Mouse (Mus musculus) midbrain, embryonic 14.5 days (tissue): ENCODE measurements at regions not wholly inside any gene's neighbourhood (a gene's known extent, or its start where the extent isn't known, plus 50 kb on each side); places are given as distances from the start of the nearest gene placed in this dataset.

Source experiments
- ATAC-seq: fragments of 200-750 bp; cut with Nextera tagmentation; 2 replicates; pipeline ENCODE4 v1.8.0; 2017; ENCODE audit warnings: moderate number of reproducible peaks, moderate library complexity; ENCODE audit not compliant: low FRiP score, low TSS enrichment
- DNase-seq: peaks from one replicate; pipeline ENCODE4 v3.0.0-alpha.2; 2015
- H3K27ac ChIP-seq: fragments of 300-500 bp; sonication (generic); replicated peaks from 2 replicates; pipeline ENCODE4 v1.5.1; 2014; ENCODE audit warnings: mild to moderate bottlenecking, low read depth, low read length, moderate library complexity
- H3K27me3 ChIP-seq: fragments of 300-500 bp; sonication (generic); 2 replicates; pipeline ENCODE4 v1.6.1; 2014; ENCODE audit warnings: low read length, control low read depth, mixed read lengths; ENCODE audit not compliant: control insufficient read depth, insufficient read depth
- H3K36me3 ChIP-seq: fragments of 300-500 bp; sonication (generic); 2 replicates; pipeline ENCODE4 v1.6.1; 2014; ENCODE audit warnings: low read length, control low read depth; ENCODE audit not compliant: control insufficient read depth, insufficient read depth
- H3K4me1 ChIP-seq: fragments of 300-500 bp; sonication (generic); 2 replicates; pipeline ENCODE4 v1.6.1; 2014; ENCODE audit warnings: mild to moderate bottlenecking, antibody characterized with exemption, low read length, control low read depth; ENCODE audit not compliant: control insufficient read depth, insufficient read depth
- H3K4me2 ChIP-seq: fragments of 300-500 bp; sonication (generic); 2 replicates; pipeline ENCODE4 v1.6.1; 2014; ENCODE audit warnings: mild to moderate bottlenecking, low read length, moderate library complexity
- H3K4me3 ChIP-seq: fragments of 300-500 bp; sonication (generic); replicated peaks from 2 replicates; pipeline ENCODE4 v1.5.1; 2014; ENCODE audit warnings: low read depth, low read length
- H3K9ac ChIP-seq: fragments of 300-500 bp; sonication (generic); replicated peaks from 2 replicates; pipeline ENCODE4 v1.6.1; 2014; ENCODE audit warnings: mild to moderate bottlenecking, low read length, moderate library complexity
- H3K9me3 ChIP-seq: fragments of 300-500 bp; sonication (generic); 2 replicates; pipeline ENCODE4 v1.6.1; 2016; ENCODE audit warnings: low read length, control low read depth, mixed read lengths; ENCODE audit not compliant: control insufficient read depth
- WGBS: fragments of 180-500 bp; shearing (Covaris S2); extraction: QIAGEN DNeasy Blood & Tissue Kit; methylation state at CpG from one replicate; pipeline ENCODE4 v1.1.7; 2014; 5-methylcytosine and 5-hydroxymethylcytosine counted together

- no peak overlapping the region for H3K4me2 ChIP-seq
- no peak overlapping the region for H3K27ac ChIP-seq
- H3K4me3 ChIP-seq, result no peak overlapping the region
- H3K9ac ChIP-seq, result no peak overlapping the region
- H3K36me3 ChIP-seq, result no peaks in the 10 kb centered on the region
- ATAC-seq, result no peak
- DNase-seq, result peak; percentile 39
- H3K27me3 ChIP-seq, result no peaks in the 10 kb centered on the region
- H3K4me1 ChIP-seq, result no peaks in the 10 kb centered on the region
- WGBS, result 86% methylated on average over 3 of the region's 3 CpGs
- H3K9me3 ChIP-seq, result no peaks in the 10 kb centered on the region
Measured at GRCm38 (mm10) chr3:15154153-15154552, 177.9 kb downstream of the Gm9733 start.

- no peaks in the 10 kb centered on the region for H3K36me3 ChIP-seq
- H3K9me3 ChIP-seq, result no peaks in the 10 kb centered on the region
- H3K4me3 ChIP-seq, result no peak overlapping the region
- ATAC-seq (no peak), DNase-seq (no peak)
- no peak overlapping the region for H3K9ac ChIP-seq
- no peaks in the 10 kb centered on the region for H3K27me3 ChIP-seq
- H3K4me2 ChIP-seq, result no peak overlapping the region
- 72% methylated on average over 4 of the region's 4 CpGs for WGBS
- H3K4me1 ChIP-seq, result no peaks in the 10 kb centered on the region
- H3K27ac ChIP-seq, result no peak overlapping the region
Measured at GRCm38 (mm10) chr3:15156681-15157080, 175.4 kb downstream of the Gm9733 start.

GRCm38 (mm10) chr3:15157842-15158241, 174.3 kb downstream of the Gm9733 start:
- no peaks in the 10 kb centered on the region for H3K4me1 ChIP-seq
- H3K4me3 ChIP-seq, result no peak overlapping the region
- H3K36me3 ChIP-seq, result no peaks in the 10 kb centered on the region
- H3K4me2 ChIP-seq, result no peak overlapping the region
- H3K9me3 ChIP-seq, result no peaks in the 10 kb centered on the region
- WGBS, result 96% methylated on average over 1 of the region's 1 CpGs
- no peak overlapping the region for H3K27ac ChIP-seq
- H3K9ac ChIP-seq, result no peak overlapping the region
- ATAC-seq (no peak), DNase-seq (no peak)
- no peaks in the 10 kb centered on the region for H3K27me3 ChIP-seq

- ATAC-seq (no peak), DNase-seq (no peak)
- H3K36me3 ChIP-seq, result no peaks in the 10 kb centered on the region
- H3K4me2 ChIP-seq, result no peak overlapping the region
- no peaks in the 10 kb centered on the region for H3K4me1 ChIP-seq
- no peak overlapping the region for H3K4me3 ChIP-seq
- WGBS, result 88% methylated on average over 8 of the region's 8 CpGs
- H3K27me3 ChIP-seq, result no peaks in the 10 kb centered on the region
- no peaks in the 10 kb centered on the region for H3K9me3 ChIP-seq
- H3K27ac ChIP-seq, result no peak overlapping the region
- no peak overlapping the region for H3K9ac ChIP-seq
Measured at GRCm38 (mm10) chr3:15158926-15159325, 173.2 kb downstream of the Gm9733 start.

- Histone ChIP-seq H3K9ac (no peak overlapping the region), H3K4me2 (no peak overlapping the region), H3K36me3 (no peaks in the 10 kb centered on the region), H3K27ac (no peak overlapping the region), H3K9me3 (no peaks in the 10 kb centered on the region), H3K4me1 (no peaks in the 10 kb centered on the region), H3K27me3 (no peaks in the 10 kb centered on the region), H3K4me3 (no peak overlapping the region)
- DNase-seq (no peak), ATAC-seq (no peak)
- WGBS, result 92% methylated on average over 8 of the region's 8 CpGs
Measured at GRCm38 (mm10) chr3:15159965-15160714, 172.0 kb downstream of the Gm9733 start.

- Histone ChIP-seq H3K4me1 (no peaks in the 10 kb centered on the region), H3K27ac (no peak overlapping the region), H3K9me3 (no peaks in the 10 kb centered on the region), H3K36me3 (no peaks in the 10 kb centered on the region), H3K27me3 (no peaks in the 10 kb centered on the region), H3K9ac (no peak overlapping the region), H3K4me2 (no peak overlapping the region), H3K4me3 (no peak overlapping the region)
- WGBS, result 68% methylated on average over 2 of the region's 2 CpGs
- no peak for ATAC-seq
- DNase-seq, result no peak
Measured at GRCm38 (mm10) chr3:15175811-15176210, 156.3 kb downstream of the Gm9733 start.

- no peak overlapping the region for H3K4me3 ChIP-seq
- no peaks in the 10 kb centered on the region for H3K4me1 ChIP-seq
- no peaks in the 10 kb centered on the region for H3K36me3 ChIP-seq
- WGBS, result 89% methylated on average over 6 of the region's 6 CpGs
- H3K27me3 ChIP-seq, result no peaks in the 10 kb centered on the region
- H3K27ac ChIP-seq, result no peak overlapping the region
- H3K4me2 ChIP-seq, result no peak overlapping the region
- ATAC-seq (no peak), DNase-seq (no peak)
- no peak overlapping the region for H3K9ac ChIP-seq
- H3K9me3 ChIP-seq, result no peaks in the 10 kb centered on the region
Measured at GRCm38 (mm10) chr3:15179079-15179812, 152.9 kb downstream of the Gm9733 start.

GRCm38 (mm10) chr3:15181111-15181510, 151.0 kb downstream of the Gm9733 start:
- H3K36me3 ChIP-seq, result no peaks in the 10 kb centered on the region
- H3K4me1 ChIP-seq, result no peaks in the 10 kb centered on the region
- no peak overlapping the region for H3K9ac ChIP-seq
- ATAC-seq (no peak), DNase-seq (no peak)
- 92% methylated on average over 5 of the region's 5 CpGs for WGBS
- H3K9me3 ChIP-seq, result no peaks in the 10 kb centered on the region
- no peak overlapping the region for H3K4me2 ChIP-seq
- H3K27me3 ChIP-seq, result no peaks in the 10 kb centered on the region
- no peak overlapping the region for H3K4me3 ChIP-seq
- H3K27ac ChIP-seq, result no peak overlapping the region

- no peaks in the 10 kb centered on the region for H3K36me3 ChIP-seq
- no peaks in the 10 kb centered on the region for H3K9me3 ChIP-seq
- H3K27me3 ChIP-seq, result no peaks in the 10 kb centered on the region
- no peak for DNase-seq
- no peak overlapping the region for H3K27ac ChIP-seq
- 88% methylated on average over 3 of the region's 3 CpGs for WGBS
- H3K9ac ChIP-seq, result no peak overlapping the region
- H3K4me2 ChIP-seq, result no peak overlapping the region
- no peaks in the 10 kb centered on the region for H3K4me1 ChIP-seq
- H3K4me3 ChIP-seq, result no peak overlapping the region
- ATAC-seq, result no peak
Measured at GRCm38 (mm10) chr3:15186731-15187130, 145.4 kb downstream of the Gm9733 start.
